ENCODE assay signal across 9 mouse cellular contexts in the genomic region with DNA sequence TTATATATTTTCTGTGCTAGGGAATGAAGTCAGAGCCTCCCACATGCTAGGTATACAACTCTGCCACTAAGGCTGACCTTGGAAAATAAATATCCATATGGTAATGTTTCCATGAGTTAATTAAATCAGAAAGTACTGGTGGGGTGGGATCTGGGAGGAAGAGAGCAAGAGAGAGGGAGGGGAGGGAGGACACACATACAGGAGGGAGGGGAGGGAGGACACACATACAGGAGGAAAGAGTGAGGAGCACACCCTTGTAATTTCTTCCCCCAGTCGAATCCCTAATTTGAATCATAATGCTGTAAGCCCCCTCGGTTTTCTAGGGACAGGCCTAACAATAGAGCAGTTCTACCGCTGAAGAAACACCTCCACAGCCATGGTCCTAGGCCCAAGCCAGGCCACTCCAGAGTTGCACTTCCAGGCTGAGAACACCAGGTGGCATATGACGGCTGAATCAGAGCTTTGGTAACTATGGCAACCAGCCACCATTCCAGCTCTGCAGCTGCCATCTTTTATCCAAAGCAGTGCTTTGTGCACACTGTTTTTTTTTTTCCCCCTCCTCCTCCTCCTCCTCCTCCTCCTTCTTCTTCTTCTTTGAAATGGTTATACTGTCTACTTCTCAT. TPM values are rescaled to one million over a fixed set of nuclear protein-coding genes. Genes with fewer than 3 reads are reported as not detected.
A peak's percentile ranks its signal among the peaks of the same experiment; 100 is the strongest.
DNase-seq lines count a peak whose midpoint lies in the region; ATAC-seq and TF ChIP-seq lines count a peak whose summit lies in the region.
"Had no signal": no experiment of that assay in that cellular context is flagged by ENCODE, and none has a peak within 500 bp of the region (broad histone marks: within the 10 kb centered on the region; RNA-seq: fewer than 3 reads in every experiment).

No protein-coding gene starts in this region.

- dilution Hi-C loops in CH12.LX (cut with MboI; ENCODE audit: extremely low pct_ligation_motif_present, extremely low pct_unique_long_range_greater_than_20kb, low sequenced_read_pairs) = no loop called here

- no peaks in the 10 kb centered on the region for H3K79me2 ChIP-seq in CH12.LX (replicated peaks; ENCODE audit: control insufficient read depth, extremely low read depth, insufficient read depth, poor library complexity, severe bottlenecking)

- peak; percentile 58 to 83 for TF ChIP-seq CTCF in CH12.LX (conservative IDR thresholded peaks at IDR 0.05 in 1 of 2, IDR thresholded peaks at IDR 0.05 in 1 of 2; ENCODE audit: low read depth in 2 of 2, low read length in 2 of 2)
- peak; percentile 78 for TF ChIP-seq CTCF in kidney, postnatal 0 days (IDR thresholded peaks at IDR 0.05; ENCODE audit: low read depth)
- TF ChIP-seq CTCF in liver, embryonic 14.5 days (IDR thresholded peaks at IDR 0.05; ENCODE audit: low read depth) = peak; percentile 76
- peak; percentile 75; the same call in 1 of the 2 replicates for TF ChIP-seq CTCF in testis, adult 2 months (IDR thresholded peaks at IDR 0.05; ENCODE audit: control insufficient read depth, insufficient read depth, insufficient replicate concordance, low read depth, low read length)

- DNase-seq in CH12.LX (ENCODE audit: extremely low read depth) = peak; percentile 86
- DNase-seq in adrenal gland, postnatal 4 days (ENCODE audit: low spot score in 2 of 2) = peak; percentile 37 to 44
- DNase-seq in heart, adult 9 months (ENCODE audit: low spot score in 2 of 2) = peak; percentile 25 to 43
- DNase-seq in kidney, postnatal 0 days (ENCODE audit: low spot score) = peak; percentile 87
- peak; percentile 18 to 26 (median 20) for DNase-seq in liver, embryonic 14.5 days (ENCODE audit: low read depth in 3 of 3, low spot score in 3 of 3)

- peak; percentile 77 for TF ChIP-seq RAD21 in CH12.LX (IDR thresholded peaks at IDR 0.05; ENCODE audit: low read depth, low read length)

- H3K9me3 ChIP-seq in CH12.LX (replicated peaks; ENCODE audit: low read length) = no peaks in the 10 kb centered on the region
- H3K9me3 ChIP-seq in embryonic facial prominence, embryonic 12.5 days = no peaks in the 10 kb centered on the region
- no peaks in the 10 kb centered on the region for H3K9me3 ChIP-seq in kidney, postnatal 0 days (replicated peaks; ENCODE audit: low read length)
- H3K9me3 ChIP-seq in liver, embryonic 14.5 days (ENCODE audit: control insufficient read depth, low read length) = no peaks in the 10 kb centered on the region
- no peaks in the 10 kb centered on the region for H3K9me3 ChIP-seq in neural tube, embryonic 12.5 days

- peak; percentile 67 for ATAC-seq in embryonic facial prominence, embryonic 12.5 days (ENCODE audit: insufficient number of reproducible peaks, insufficient read depth, low FRiP score, low TSS enrichment)
- peak; percentile 73; the same call in 1 of the 2 replicates for ATAC-seq in kidney, postnatal 0 days (replicated peaks; ENCODE audit: low FRiP score, low read depth)
- no peak for ATAC-seq in liver, embryonic 14.5 days (ENCODE audit: insufficient read depth)
- ATAC-seq in neural tube, embryonic 12.5 days (ENCODE audit: low FRiP score, low read depth) = peak; percentile 86

- TF ChIP-seq POLR2A in CH12.LX (IDR thresholded peaks at IDR 0.05; ENCODE audit: low read depth, low read length) = no peak
- no peak for TF ChIP-seq POLR2A in testis, adult 2 months (IDR thresholded peaks at IDR 0.05; ENCODE audit: control insufficient read depth, low read depth, low read length)

- no peak for TF ChIP-seq EP300 in CH12.LX (IDR thresholded peaks at IDR 0.05; ENCODE audit: low read length)
- TF ChIP-seq EP300 in liver, embryonic 14.5 days (IDR thresholded peaks at IDR 0.05; ENCODE audit: low read depth) = no peak

- 12% methylated on average over 4 of the region's 4 CpGs for WGBS in embryonic facial prominence, embryonic 12.5 days
- 28% methylated on average over 4 of the region's 4 CpGs for WGBS in kidney, postnatal 0 days
- 20% methylated on average over 4 of the region's 4 CpGs for WGBS in liver, embryonic 14.5 days (ENCODE audit: insufficient replicate concordance)
- WGBS in neural tube, embryonic 12.5 days = 4% methylated on average over 4 of the region's 4 CpGs

- no peaks in the 10 kb centered on the region for H3K27me3 ChIP-seq in CH12.LX (replicated peaks)
- no peaks in the 10 kb centered on the region for H3K27me3 ChIP-seq in embryonic facial prominence, embryonic 12.5 days
- H3K27me3 ChIP-seq in kidney, postnatal 0 days (ENCODE audit: insufficient read depth, low read length) = no peaks in the 10 kb centered on the region
- H3K27me3 ChIP-seq in liver, embryonic 14.5 days (ENCODE audit: control insufficient read depth, insufficient read depth, low read length) = no peaks in the 10 kb centered on the region
- no peaks in the 10 kb centered on the region for H3K27me3 ChIP-seq in neural tube, embryonic 12.5 days (replicated peaks)
- no peaks in the 10 kb centered on the region for H3K27me3 ChIP-seq in testis, adult 2 months (ENCODE audit: control insufficient read depth, insufficient read depth, low read length)

- in situ Hi-C loops in CH12.LX (cut with MboI; ENCODE audit: low pct_ligation_motif_present, low pct_unique_long_range_greater_than_20kb, low sequenced_read_pairs) = loop anchor here (25.0 kb wide), 1 partner anchor 273 kb away; the partner anchor contains the start of gene Trim24

- no peak overlapping the region for H3K4me3 ChIP-seq in CH12.LX (replicated peaks in 1 of 3; ENCODE audit: low read depth in 2 of 3, low read length in 2 of 3, poor library complexity in 1 of 3)
- no peak overlapping the region for H3K4me3 ChIP-seq in embryonic facial prominence, embryonic 12.5 days
- no peak overlapping the region for H3K4me3 ChIP-seq in kidney, postnatal 0 days (replicated peaks; ENCODE audit: low read depth, low read length)
- H3K4me3 ChIP-seq in liver, embryonic 14.5 days (ENCODE audit: insufficient read depth in 1 of 2, low read depth in 2 of 2, low read length in 2 of 2) = no peak overlapping the region
- no peak overlapping the region for H3K4me3 ChIP-seq in neural tube, embryonic 12.5 days
- no peak overlapping the region for H3K4me3 ChIP-seq in testis, adult 2 months (ENCODE audit: control insufficient read depth, low read depth, low read length)

- no peak overlapping the region for H3K9ac ChIP-seq in CH12.LX (ENCODE audit: insufficient read depth, low read depth)
- H3K9ac ChIP-seq in embryonic facial prominence, embryonic 12.5 days = no peak overlapping the region
- no peak overlapping the region for H3K9ac ChIP-seq in kidney, postnatal 0 days (ENCODE audit: low read depth, low read length)
- H3K9ac ChIP-seq in liver, embryonic 14.5 days (replicated peaks) = no peak overlapping the region
- no peak overlapping the region for H3K9ac ChIP-seq in neural tube, embryonic 12.5 days

- no peak overlapping the region for H3K4me2 ChIP-seq in CH12.LX (ENCODE audit: insufficient read depth, low read depth, poor library complexity, severe bottlenecking)
- H3K4me2 ChIP-seq in embryonic facial prominence, embryonic 12.5 days (replicated peaks) = no peak overlapping the region
- H3K4me2 ChIP-seq in kidney, postnatal 0 days (ENCODE audit: low read length) = no peak overlapping the region
- no peak overlapping the region for H3K4me2 ChIP-seq in liver, embryonic 14.5 days (ENCODE audit: low read depth)
- H3K4me2 ChIP-seq in neural tube, embryonic 12.5 days (replicated peaks) = no peak overlapping the region; the same call in 1 of the 2 replicates

- H3K36me3 ChIP-seq in CH12.LX (replicated peaks in 1 of 2; ENCODE audit: control insufficient read depth in 1 of 2, insufficient read depth in 1 of 2, low read length in 1 of 2) = no peaks in the 10 kb centered on the region
- no peaks in the 10 kb centered on the region for H3K36me3 ChIP-seq in embryonic facial prominence, embryonic 12.5 days
- no peaks in the 10 kb centered on the region for H3K36me3 ChIP-seq in kidney, postnatal 0 days (ENCODE audit: insufficient read depth, low read length)
- H3K36me3 ChIP-seq in liver, embryonic 14.5 days (replicated peaks; ENCODE audit: control insufficient read depth, insufficient read depth, low read depth) = no peaks in the 10 kb centered on the region
- H3K36me3 ChIP-seq in neural tube, embryonic 12.5 days = no peaks in the 10 kb centered on the region
- no peaks in the 10 kb centered on the region for H3K36me3 ChIP-seq in testis, adult 2 months (ENCODE audit: control insufficient read depth, insufficient read depth, low read length)

- no peak overlapping the region for H3K27ac ChIP-seq in CH12.LX (ENCODE audit: insufficient read depth, low read depth)
- no peak overlapping the region for H3K27ac ChIP-seq in embryonic facial prominence, embryonic 12.5 days
- H3K27ac ChIP-seq in kidney, postnatal 0 days = no peak overlapping the region
- no peak overlapping the region for H3K27ac ChIP-seq in liver, embryonic 14.5 days
- H3K27ac ChIP-seq in neural tube, embryonic 12.5 days = no peak overlapping the region
- no peak overlapping the region for H3K27ac ChIP-seq in testis, adult 2 months (ENCODE audit: control insufficient read depth, insufficient read depth, low read depth, low read length)

- peaks cover 3 to 9% of the 10 kb centered on the region in 2 experiments; a peak in 3 of 4 replicates for H3K4me1 ChIP-seq in CH12.LX (ENCODE audit: control insufficient read depth in 1 of 2, insufficient read depth in 2 of 2)
- peaks cover 4% of the 10 kb centered on the region; the same call in 1 of the 2 replicates for H3K4me1 ChIP-seq in embryonic facial prominence, embryonic 12.5 days
- peaks cover 7% of the 10 kb centered on the region; the same call in 1 of the 2 replicates for H3K4me1 ChIP-seq in kidney, postnatal 0 days (replicated peaks; ENCODE audit: insufficient read depth, low read length)
- H3K4me1 ChIP-seq in liver, embryonic 14.5 days (replicated peaks; ENCODE audit: control insufficient read depth in 2 of 2, insufficient read depth in 2 of 2, low read length in 1 of 2) = no peaks in the 10 kb centered on the region; a peak in 1 of 4 replicates
- H3K4me1 ChIP-seq in neural tube, embryonic 12.5 days = peaks cover 21% of the 10 kb centered on the region
- H3K4me1 ChIP-seq in testis, adult 2 months (ENCODE audit: control insufficient read depth, insufficient read depth, low read length) = peaks cover 5% of the 10 kb centered on the region

TF ChIP-seq in CH12.LX, 34 proteins besides CTCF, POLR2A, EP300 and RAD21 (continues in another document):
- no peak for TF ChIP-seq CHD2 (IDR thresholded peaks at IDR 0.05; ENCODE audit: low read length)
- TF ChIP-seq SMC3 (IDR thresholded peaks at IDR 0.05; ENCODE audit: low read depth, low read length) = peak; percentile 91
- TF ChIP-seq KAT2A (IDR thresholded peaks at IDR 0.05; ENCODE audit: insufficient replicate concordance, low read length) = no peak
- TF ChIP-seq ZNF384 (IDR thresholded peaks at IDR 0.05; ENCODE audit: low read depth, low read length) = no peak; the same call in 1 of the 2 replicates

RNA-seq across cellular contexts. Expression of gene Akr1d1, which starts 59.5 kb away (rescaled TPM):
- not detected in 2 replicates for total RNA-seq in CH12.LX (2012; rRNA removed)
- not detected in 2 replicates for total RNA-seq in CH12.LX (2014; rRNA removed)
- polyA plus RNA-seq in CH12.LX (2012; ENCODE audit: insufficient read length, low read depth) = not detected in 2 replicates
- total RNA-seq in adrenal gland, postnatal 4 days (2021) = 100 to 1,000 TPM; 292 to 395 TPM
- not detected in 2 replicates for polyA plus RNA-seq in embryonic facial prominence, embryonic 12.5 days (2016; fragmentation: Nextera tagmentation; extraction: Ambion mirVana)
- polyA plus RNA-seq in kidney, postnatal 0 days (2015; fragmentation: Nextera tagmentation; extraction: Ambion mirVana) = 1.6 TPM in 2 replicates
- polyA plus RNA-seq in liver, embryonic 14.5 days (2012; rRNA removed) = 1.4 and 1.7 TPM in 2 replicates
- 2.5 and 2.6 TPM in 2 replicates for polyA plus RNA-seq in liver, embryonic 14.5 days (2014; fragmentation: Nextera tagmentation; extraction: Ambion mirVana)
- not detected in 2 replicates for polyA plus RNA-seq in neural tube, embryonic 12.5 days (2016; fragmentation: Nextera tagmentation; extraction: Ambion mirVana)
- not detected in 2 replicates for polyA plus RNA-seq in testis, adult 2 months (2012; rRNA removed)
- polyA plus RNA-seq: large intestine, adult 2 months had no signal

Comparison
In these comparisons a context has a peak if more than half of its experiments do, and no peak if none do; other contexts are left out.
1. DNase-seq: peak in every context shown above with its lines; median percentile 87 in kidney, postnatal 0 days; 86 in CH12.LX; 40 in adrenal gland, postnatal 4 days; 34 in heart, adult 9 months; 20 in liver, embryonic 14.5 days.